Mouse (Mus musculus) CH12.LX (cell line): Measurements from ENCODE around the gene Pimreg. TPM values are rescaled to one million over a fixed set of nuclear protein-coding genes. Genes with fewer than 3 reads are reported as not detected.
A peak's percentile ranks its signal among the peaks of the same experiment; 100 is the strongest.

ENCODE experiments used
- DNase-seq: peaks from one replicate; pipeline ENCODE4 v3.0.0-alpha.2; 2013; ENCODE audit errors: extremely low read depth
- H3K27ac ChIP-seq: 2 replicates; pipeline ENCODE4 v1.5.1; 2012; ENCODE audit warnings: low read depth, mild to moderate bottlenecking, control low read depth, moderate library complexity; ENCODE audit not compliant: insufficient read depth
- H3K27me3 ChIP-seq: replicated peaks from 2 replicates; pipeline ENCODE3; 2012; ENCODE audit warnings: inconsistent platforms
- H3K36me3 ChIP-seq, 2 experiments: replicated peaks in 1 of 2; 2 replicates each; pipeline versions ENCODE3 to v1.6.1; 2012; ENCODE audit warnings: inconsistent platforms in 1 of 2, low read length in 1 of 2, mild to moderate bottlenecking in 1 of 2, mixed read lengths in 1 of 2, moderate library complexity in 1 of 2; ENCODE audit not compliant: control insufficient read depth in 1 of 2, insufficient read depth in 1 of 2
- H3K4me1 ChIP-seq, 2 experiments: 2 replicates each; pipeline ENCODE4 v1.6.1; 2012; ENCODE audit warnings: inconsistent platforms in 1 of 2, moderate library complexity in 1 of 2; ENCODE audit not compliant: insufficient read depth in 2 of 2, control insufficient read depth in 1 of 2
- H3K4me2 ChIP-seq: 2 replicates; pipeline ENCODE4 v1.6.1; 2012; ENCODE audit warnings: low read depth, mild to moderate bottlenecking, control low read depth; ENCODE audit not compliant: poor library complexity, insufficient read depth, severe bottlenecking
- H3K4me3 ChIP-seq, 3 experiments: fragments of 150-350 bp in 1 of 3; sonication (generic) in 1 of 3; replicated peaks in 1 of 3; 2 replicates each; pipeline versions ENCODE3 to v1.5.1; 2011 to 2012; ENCODE audit warnings: low read depth in 2 of 3, low read length in 2 of 3, mild to moderate bottlenecking in 2 of 3, moderate library complexity in 2 of 3, control low read depth in 1 of 3, improper control_type of control experiment in 1 of 3, inconsistent platforms in 1 of 3, mixed read lengths in 1 of 3; ENCODE audit not compliant: poor library complexity in 1 of 3
- H3K79me2 ChIP-seq: replicated peaks from 2 replicates; pipeline ENCODE4 v1.6.1; 2012; ENCODE audit warnings: mild to moderate bottlenecking, moderate library complexity; ENCODE audit not compliant: control insufficient read depth, poor library complexity, insufficient read depth, severe bottlenecking; ENCODE audit errors: extremely low read depth
- H3K9ac ChIP-seq: 2 replicates; pipeline ENCODE4 v1.6.1; 2012; ENCODE audit warnings: low read depth, mild to moderate bottlenecking, control low read depth, moderate library complexity; ENCODE audit not compliant: insufficient read depth
- H3K9me3 ChIP-seq: replicated peaks from 2 replicates; pipeline ENCODE3; 2012; ENCODE audit warnings: low read length, inconsistent platforms, mixed read lengths
- BHLHE40 ChIP-seq: IDR thresholded peaks from 2 replicates; pipeline ENCODE4 v1.6.1; 2011; ENCODE audit warnings: mild to moderate bottlenecking, low read depth, low read length, improper control_type of control experiment
- CHD1 ChIP-seq: IDR thresholded peaks from 2 replicates; pipeline ENCODE4 v1.6.1; 2012; ENCODE audit warnings: low read depth, low read length, improper control_type of control experiment, inconsistent platforms
- CHD2 ChIP-seq: IDR thresholded peaks from 2 replicates; pipeline ENCODE4 v1.6.1; 2011; ENCODE audit warnings: low read length, improper control_type of control experiment
- CTCF ChIP-seq, 2 experiments: IDR thresholded peaks in 1 of 2; conservative IDR thresholded peaks in 1 of 2; 2 replicates each; pipeline ENCODE4 v1.5.1; 2011 to 2012; ENCODE audit warnings: low read depth in 2 of 2, low read length in 2 of 2, improper control_type of control experiment in 1 of 2, inconsistent platforms in 1 of 2, mild to moderate bottlenecking in 1 of 2, moderate library complexity in 1 of 2
- E2F4 ChIP-seq: IDR thresholded peaks from 2 replicates; pipeline ENCODE4 v1.6.1; 2011; ENCODE audit warnings: low read depth, low read length, improper control_type of control experiment; ENCODE audit not compliant: insufficient replicate concordance
- ELF1 ChIP-seq: IDR thresholded peaks from 2 replicates; pipeline ENCODE4 v1.6.1; 2014; ENCODE audit warnings: low read depth, mild to moderate bottlenecking, inconsistent platforms, low read length, improper control_type of control experiment
- EP300 ChIP-seq: IDR thresholded peaks from 2 replicates; pipeline ENCODE4 v1.6.1; 2011; ENCODE audit warnings: low read length, improper control_type of control experiment
- ETS1 ChIP-seq: conservative IDR thresholded peaks from 2 replicates; pipeline ENCODE4 v1.6.1; 2012; ENCODE audit warnings: low read depth, mild to moderate bottlenecking, inconsistent platforms, low read length, improper control_type of control experiment, moderate library complexity
- GABPA ChIP-seq: IDR thresholded peaks from 2 replicates; pipeline ENCODE4 v1.6.1; 2012; ENCODE audit warnings: low read depth, low read length, improper control_type of control experiment, inconsistent platforms; ENCODE audit not compliant: insufficient replicate concordance
- HCFC1 ChIP-seq: IDR thresholded peaks from 2 replicates; pipeline ENCODE4 v1.6.1; 2012; ENCODE audit warnings: low read depth, mild to moderate bottlenecking, inconsistent platforms, low read length, improper control_type of control experiment
- IRF4 ChIP-seq: IDR thresholded peaks from 2 replicates; pipeline ENCODE4 v1.6.1; 2014; ENCODE audit warnings: low read depth, mild to moderate bottlenecking, inconsistent platforms, low read length, improper control_type of control experiment
- JUN ChIP-seq: IDR thresholded peaks from 2 replicates; pipeline ENCODE4 v1.6.1; 2011; ENCODE audit warnings: low read depth, mild to moderate bottlenecking, low read length, improper control_type of control experiment, moderate library complexity; ENCODE audit not compliant: insufficient read depth
- JUND ChIP-seq: conservative IDR thresholded peaks from 2 replicates; pipeline ENCODE4 v1.6.1; 2011; ENCODE audit warnings: low read depth, low read length, improper control_type of control experiment
- MAFK ChIP-seq: IDR thresholded peaks from 2 replicates; pipeline ENCODE4 v1.6.1; 2011; ENCODE audit warnings: low read length, improper control_type of control experiment; ENCODE audit not compliant: insufficient replicate concordance
- MAX ChIP-seq: IDR thresholded peaks from 2 replicates; pipeline ENCODE4 v1.6.1; 2011; ENCODE audit warnings: low read length, improper control_type of control experiment
- MAZ ChIP-seq: IDR thresholded peaks from 2 replicates; pipeline ENCODE4 v1.6.1; 2012; ENCODE audit warnings: low read depth, mild to moderate bottlenecking, inconsistent platforms, low read length, improper control_type of control experiment, moderate library complexity
- MEF2A ChIP-seq: IDR thresholded peaks from 2 replicates; pipeline ENCODE4 v1.6.1; 2014; ENCODE audit warnings: low read depth, mild to moderate bottlenecking, inconsistent platforms, low read length, improper control_type of control experiment, borderline replicate concordance
- MXI1 ChIP-seq: IDR thresholded peaks from 2 replicates; pipeline ENCODE4 v1.6.1; 2011; ENCODE audit warnings: mild to moderate bottlenecking, low read depth, low read length, improper control_type of control experiment
- MYC ChIP-seq: IDR thresholded peaks from 2 replicates; pipeline ENCODE4 v1.6.1; 2011; ENCODE audit warnings: low read depth, mild to moderate bottlenecking, improper control_type of control experiment, low read length
- NELFE ChIP-seq: IDR thresholded peaks from 2 replicates; pipeline ENCODE4 v1.6.1; 2011; ENCODE audit warnings: low read depth, low read length, improper control_type of control experiment
- NRF1 ChIP-seq: IDR thresholded peaks from 2 replicates; pipeline ENCODE4 v1.6.1; 2014; ENCODE audit warnings: low read depth, mild to moderate bottlenecking, inconsistent platforms, low read length, improper control_type of control experiment, moderate library complexity
- POLR2AphosphoS2 ChIP-seq: IDR thresholded peaks from 2 replicates; pipeline ENCODE4 v1.6.1; 2011; ENCODE audit warnings: low read depth, low read length, improper control_type of control experiment
- RAD21 ChIP-seq: IDR thresholded peaks from 2 replicates; pipeline ENCODE4 v1.6.1; 2011; ENCODE audit warnings: low read depth, mild to moderate bottlenecking, low read length, improper control_type of control experiment, moderate library complexity
- RCOR1 ChIP-seq: conservative IDR thresholded peaks from 2 replicates; pipeline ENCODE4 v1.6.1; 2012; ENCODE audit warnings: low read depth, mild to moderate bottlenecking, inconsistent platforms, low read length, improper control_type of control experiment
- SIN3A ChIP-seq: IDR thresholded peaks from 2 replicates; pipeline ENCODE4 v1.6.1; 2012; ENCODE audit warnings: low read length, improper control_type of control experiment, inconsistent platforms
- SMC3 ChIP-seq: IDR thresholded peaks from 2 replicates; pipeline ENCODE4 v1.6.1; 2011; ENCODE audit warnings: low read depth, low read length, improper control_type of control experiment
- TBP ChIP-seq: conservative IDR thresholded peaks from 2 replicates; pipeline ENCODE4 v1.6.1; 2011; ENCODE audit warnings: low read depth, low read length, improper control_type of control experiment
- TCF12 ChIP-seq: IDR thresholded peaks from 2 replicates; pipeline ENCODE4 v1.6.1; 2014; ENCODE audit warnings: low read depth, mild to moderate bottlenecking, inconsistent platforms, low read length, improper control_type of control experiment
- USF1 ChIP-seq: IDR thresholded peaks from 2 replicates; pipeline ENCODE4 v1.6.1; 2014; ENCODE audit warnings: low read depth, mild to moderate bottlenecking, inconsistent platforms, low read length, improper control_type of control experiment
- USF2 ChIP-seq: conservative IDR thresholded peaks from 2 replicates; pipeline ENCODE4 v1.6.1; 2011; ENCODE audit warnings: low read depth, low read length, improper control_type of control experiment
- ZC3H11A ChIP-seq: IDR thresholded peaks from 2 replicates; pipeline ENCODE4 v1.6.1; 2012; ENCODE audit warnings: low read depth, mild to moderate bottlenecking, inconsistent platforms, low read length, improper control_type of control experiment
- ZNF384 ChIP-seq: IDR thresholded peaks from 2 replicates; pipeline ENCODE4 v1.6.1; 2012; ENCODE audit warnings: low read depth, low read length, improper control_type of control experiment, inconsistent platforms
- dilution Hi-C: fragments of 300-500 bp; cut with MboI; formaldehyde crosslinking; loops from 2 replicates; pipeline ENCODE4 v1.14.3; 2020; ENCODE audit warnings: low sequenced_read_pairs; ENCODE audit not compliant: extremely low pct_unique_long_range_greater_than_20kb, extremely low pct_ligation_motif_present
- in situ Hi-C: fragments of 300-500 bp; cut with MboI; formaldehyde crosslinking; loops from 3 replicates; pipeline ENCODE4 v1.14.3; 2019; ENCODE audit warnings: low sequenced_read_pairs, low pct_ligation_motif_present, low pct_unique_long_range_greater_than_20kb, mixed read lengths
- polyA plus RNA-seq: library from polyadenylated mRNA; unstranded; fragments of >175 nt; gene quantifications from 2 replicates; pipeline ENCODE4 v1.2.1, GENCODE M21; 2012; ENCODE audit warnings: low read depth; ENCODE audit not compliant: insufficient read length
- total RNA-seq, 2 experiments: library from RNA; depleted of rRNA; stranded (reverse); fragments of 300-350 nt in 1 of 2; fragments of >200 nt in 1 of 2; gene quantifications; 2 replicates each; pipeline ENCODE4 v1.2.3; 2012 to 2014

Pimreg gene
- total and polyA plus RNA-seq, 3 experiments, result 26.4 to 52.7 (median 27.9) TPM

GRCm38 (mm10) chr11:72023581-72023980 is 18.3 kb upstream of the Pimreg start (continued):
- no peak for TF ChIP-seq E2F4
- no peak for TF ChIP-seq EP300
- TF ChIP-seq USF1, result no peak
- TF ChIP-seq ELF1, result no peak
- no peak for TF ChIP-seq USF2
- peak; percentile 9 to 68; a peak in 2 of 4 replicates for TF ChIP-seq CTCF (conservative IDR thresholded peaks at IDR 0.05 in 1 of 2, IDR thresholded peaks at IDR 0.05 in 1 of 2; ENCODE audit: low read depth in 2 of 2, low read length in 2 of 2)
- no peak for TF ChIP-seq MAX
- no peak for TF ChIP-seq JUND
- no peak for TF ChIP-seq JUN
- TF ChIP-seq POLR2AphosphoS2, result no peak
- TF ChIP-seq TBP, result no peak
- no peak for TF ChIP-seq SIN3A
- TF ChIP-seq BHLHE40, result no peak
- peak; percentile 96 for TF ChIP-seq MAZ
- peak; percentile 67 for TF ChIP-seq SMC3
- TF ChIP-seq MEF2A, result no peak
- TF ChIP-seq ETS1, result no peak
- no peak for TF ChIP-seq NELFE
- no peak for TF ChIP-seq GABPA
- no peak for TF ChIP-seq CHD2

- peak overlapping the region; percentile 91 for H3K4me2 ChIP-seq
Observed at GRCm38 (mm10) chr11:72024193-72024781, 17.5 kb upstream of the Pimreg start.

More at GRCm38 (mm10) chr11:72024193-72024781, 17.5 kb upstream of the Pimreg start:
- H3K9ac ChIP-seq, result peak overlapping the region; percentile 42
- H3K9me3 ChIP-seq, result no peaks in the 10 kb centered on the region
- peak overlapping the region; percentile 11 to 33 (median 25) for H3K4me3 ChIP-seq
- peak; percentile 88 for DNase-seq
- H3K36me3 ChIP-seq, result no peaks in the 10 kb centered on the region
- peak; percentile 37; the same call in 1 of the 2 replicates for TF ChIP-seq MAZ
- no peak for TF ChIP-seq JUND
- TF ChIP-seq ZNF384, result no peak
- TF ChIP-seq TBP, result no peak; the same call in 1 of the 2 replicates
- peak; percentile 40; the same call in 1 of the 2 replicates for TF ChIP-seq NELFE
- TF ChIP-seq SMC3, result peak; percentile 92
- peak; percentile 27; the same call in 1 of the 2 replicates for TF ChIP-seq HCFC1
- TF ChIP-seq EP300, result peak; percentile 59
- TF ChIP-seq ZC3H11A, result peak; percentile 68
- peak; percentile 55; the same call in 1 of the 2 replicates for TF ChIP-seq RCOR1
- TF ChIP-seq CHD1, result no peak
- TF ChIP-seq MEF2A, result peak; percentile 43; the same call in 1 of the 2 replicates
- TF ChIP-seq MXI1, result no peak
- no peak for TF ChIP-seq GABPA
- peak; percentile 67 for TF ChIP-seq IRF4
- TF ChIP-seq SIN3A, result 0 out of 2 replicates have a peak, but pooled peaks have one; percentile 56
- no peak for TF ChIP-seq E2F4
- peak; percentile 98 for TF ChIP-seq RAD21
- TF ChIP-seq MAFK, result no peak
- TF ChIP-seq NRF1, result no peak
- no peak for TF ChIP-seq ETS1
- TF ChIP-seq BHLHE40, result 0 out of 2 replicates have a peak, but pooled peaks have one; percentile 16
- peak; percentile 87 to 98 for TF ChIP-seq CTCF (conservative IDR thresholded peaks at IDR 0.05 in 1 of 2, IDR thresholded peaks at IDR 0.05 in 1 of 2; ENCODE audit: low read depth in 2 of 2, low read length in 2 of 2)
- TF ChIP-seq TCF12, result no peak
- TF ChIP-seq MAX, result peak; percentile 26; the same call in 1 of the 2 replicates
- TF ChIP-seq MYC, result 0 out of 2 replicates have a peak, but pooled peaks have one; percentile 49
- H3K27ac ChIP-seq, result no peak overlapping the region
- in situ Hi-C loops, result loop anchor here (5.0 to 10.0 kb wide), 2 partner anchors 162 to 349 kb away; no protein-coding TSS in a partner anchor
- dilution Hi-C loops, result no loop called here
- peaks cover 6% of the 10 kb centered on the region for H3K27me3 ChIP-seq
- H3K79me2 ChIP-seq, result no peaks in the 10 kb centered on the region
- H3K4me1 ChIP-seq, result peaks cover 17 to 43% of the 10 kb centered on the region in 2 experiments
